Mouse (Mus musculus): ENCODE results near the gene Ppp4r4. TPM values are rescaled to one million over a fixed set of nuclear protein-coding genes. Genes with fewer than 3 reads are reported as not detected.

The Ppp4r4 gene
- polyA plus RNA-seq, 1 experiment from 2014 or later: 6.1 TPM

DNA sequence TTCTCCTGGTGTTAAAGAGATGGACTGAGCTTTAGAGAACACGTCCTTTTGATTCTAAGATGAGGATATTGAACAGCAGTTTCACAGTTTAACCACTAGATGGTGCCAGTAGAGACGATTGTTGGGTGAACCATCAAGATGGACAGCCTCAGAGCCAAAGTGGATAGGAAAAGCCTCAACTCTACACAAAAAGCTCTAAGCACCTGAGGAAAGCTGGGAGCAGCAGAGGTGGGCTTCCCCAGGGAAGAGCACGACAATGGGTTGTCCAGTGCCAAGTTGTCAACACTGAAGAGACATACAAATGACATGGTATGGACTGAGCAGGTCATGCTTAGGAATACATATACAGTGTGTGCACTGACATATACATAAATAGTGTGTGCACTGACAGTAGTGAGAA is 12.1 kb downstream of the Ppp4r4 start:
- Histone ChIP-seq H3K36me3 (ENCODE audit: insufficient read depth, low read length) (no peaks in the 10 kb centered on the region), H3K4me1 (ENCODE audit: insufficient read depth, low read depth, low read length) (no peaks in the 10 kb centered on the region), H3K4me2 (replicated peaks; ENCODE audit: low read depth, low read length) (no peak overlapping the region), H3K4me3 (ENCODE audit: low read depth, low read length) (no peak overlapping the region), H3K27me3 (replicated peaks; ENCODE audit: insufficient read depth, low read length) (no peaks in the 10 kb centered on the region), H3K9ac (replicated peaks; ENCODE audit: low read depth) (no peak overlapping the region), H3K9me3 (ENCODE audit: low read length) (no peaks in the 10 kb centered on the region), H3K27ac (ENCODE audit: low read length) (no peak overlapping the region)
- 8% methylated on average over 3 of the region's 3 CpGs for WGBS
- ATAC-seq (no peak), DNase-seq (ENCODE audit: low spot score) (peak; percentile 65)
- TF ChIP-seq EP300 (IDR thresholded peaks at IDR 0.05) (no peak), CTCF (IDR thresholded peaks at IDR 0.05) (peak; percentile 79)

DNA sequence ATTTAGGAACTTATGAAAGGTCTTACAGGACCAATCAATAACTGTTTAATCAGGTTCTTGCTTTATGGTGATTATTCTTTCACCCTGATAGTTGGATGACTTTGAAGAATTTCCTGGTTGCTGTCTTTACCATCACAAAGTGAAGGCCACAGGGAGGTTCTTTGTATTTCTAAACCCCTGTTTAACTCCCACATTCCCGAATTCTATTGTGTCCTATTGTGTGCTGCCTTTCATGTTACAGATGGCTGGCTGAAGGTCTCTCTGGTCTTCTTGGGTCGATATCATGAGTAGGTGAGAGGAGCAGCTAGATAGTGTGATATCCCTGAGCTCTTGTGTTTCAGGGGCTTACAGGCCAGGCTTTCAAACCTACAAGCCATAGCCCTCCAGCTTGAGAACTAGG is 15.4 kb downstream of the Ppp4r4 start:
- ATAC-seq: no peak

DNA sequence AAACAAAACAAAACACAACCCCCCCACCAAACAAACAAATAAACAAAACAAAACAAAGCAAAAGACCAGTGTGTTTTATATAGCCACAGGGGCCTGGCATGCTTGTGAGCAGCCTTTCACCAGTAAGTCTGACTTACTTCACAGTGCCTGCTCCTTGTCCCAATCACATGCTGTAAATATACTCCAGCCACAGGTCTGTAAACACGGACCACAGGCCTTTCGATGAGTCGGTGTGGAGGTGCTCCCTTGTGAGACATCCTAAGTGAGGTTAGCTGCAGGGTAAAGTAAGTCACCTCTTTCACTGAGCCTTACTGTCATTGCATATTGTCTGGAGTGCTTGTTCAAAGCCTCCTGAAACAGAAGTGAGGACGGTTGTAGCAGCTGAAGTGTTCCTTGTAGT is 16.4 kb downstream of the Ppp4r4 start:
- Histone ChIP-seq H3K9ac (replicated peaks; ENCODE audit: low read depth) (no peak overlapping the region), H3K9me3 (ENCODE audit: low read length) (no peaks in the 10 kb centered on the region), H3K36me3 (ENCODE audit: insufficient read depth, low read length) (no peaks in the 10 kb centered on the region), H3K27ac (ENCODE audit: low read length) (no peak overlapping the region), H3K27me3 (replicated peaks; ENCODE audit: insufficient read depth, low read length) (no peaks in the 10 kb centered on the region), H3K4me3 (ENCODE audit: low read depth, low read length) (no peak overlapping the region), H3K4me2 (replicated peaks; ENCODE audit: low read depth, low read length) (no peak overlapping the region), H3K4me1 (ENCODE audit: insufficient read depth, low read depth, low read length) (no peaks in the 10 kb centered on the region)
- 47% methylated on average over 4 of the region's 4 CpGs for WGBS
- DNase-seq (ENCODE audit: low spot score) (no peak), ATAC-seq (no peak)
- TF ChIP-seq CTCF (IDR thresholded peaks at IDR 0.05): no peak
- TF ChIP-seq EP300 (IDR thresholded peaks at IDR 0.05): no peak

More for the DNA sequence above, 15.4 kb downstream of the Ppp4r4 start:
- WGBS: 47% methylated on average over 2 of the region's 2 CpGs
- no peak overlapping the region for H3K4me3 ChIP-seq (ENCODE audit: low read depth, low read length)
- no peaks in the 10 kb centered on the region for H3K27me3 ChIP-seq (replicated peaks; ENCODE audit: insufficient read depth, low read length)
- H3K4me1 ChIP-seq (ENCODE audit: insufficient read depth, low read depth, low read length): no peaks in the 10 kb centered on the region
- H3K4me2 ChIP-seq (replicated peaks; ENCODE audit: low read depth, low read length): no peak overlapping the region
- H3K27ac ChIP-seq (ENCODE audit: low read length): no peak overlapping the region
- H3K9me3 ChIP-seq (ENCODE audit: low read length): no peaks in the 10 kb centered on the region
- TF ChIP-seq CTCF (IDR thresholded peaks at IDR 0.05): no peak
- TF ChIP-seq EP300 (IDR thresholded peaks at IDR 0.05): no peak
- H3K36me3 ChIP-seq (ENCODE audit: insufficient read depth, low read length): no peaks in the 10 kb centered on the region
- DNase-seq (ENCODE audit: low spot score): no peak
- H3K9ac ChIP-seq (replicated peaks; ENCODE audit: low read depth): no peak overlapping the region

DNA sequence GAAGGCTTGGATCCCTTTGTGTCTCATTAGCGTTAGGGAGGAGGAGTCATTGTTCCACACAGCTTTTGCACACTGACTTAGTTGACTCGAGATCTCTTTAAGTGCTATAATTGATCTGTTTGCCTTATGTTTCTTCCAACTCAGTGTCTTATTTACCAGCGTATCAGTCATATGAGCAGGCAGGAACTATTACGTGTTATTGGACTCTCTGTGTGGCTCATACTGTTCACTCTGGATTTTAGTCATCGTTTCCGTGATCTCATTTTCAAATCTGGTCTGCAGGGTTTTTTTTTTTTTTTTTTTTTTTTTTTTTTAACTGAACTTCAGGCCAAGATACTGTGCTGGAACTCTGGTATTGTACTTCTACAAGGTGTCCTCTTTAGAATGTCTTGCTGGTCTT is 18.0 kb downstream of the Ppp4r4 start:
- Histone ChIP-seq H3K9me3 (ENCODE audit: low read length) (no peaks in the 10 kb centered on the region), H3K27me3 (replicated peaks; ENCODE audit: insufficient read depth, low read length) (no peaks in the 10 kb centered on the region), H3K4me2 (replicated peaks; ENCODE audit: low read depth, low read length) (no peak overlapping the region), H3K4me3 (ENCODE audit: low read depth, low read length) (no peak overlapping the region), H3K27ac (ENCODE audit: low read length) (no peak overlapping the region), H3K9ac (replicated peaks; ENCODE audit: low read depth) (no peak overlapping the region), H3K36me3 (ENCODE audit: insufficient read depth, low read length) (no peaks in the 10 kb centered on the region), H3K4me1 (ENCODE audit: insufficient read depth, low read depth, low read length) (no peaks in the 10 kb centered on the region)
- no peak for ATAC-seq
- no peak for DNase-seq (ENCODE audit: low spot score)
- WGBS: 74% methylated on average over 6 of the region's 6 CpGs
- no peak for TF ChIP-seq EP300 (IDR thresholded peaks at IDR 0.05)
- TF ChIP-seq CTCF (IDR thresholded peaks at IDR 0.05): no peak

DNA sequence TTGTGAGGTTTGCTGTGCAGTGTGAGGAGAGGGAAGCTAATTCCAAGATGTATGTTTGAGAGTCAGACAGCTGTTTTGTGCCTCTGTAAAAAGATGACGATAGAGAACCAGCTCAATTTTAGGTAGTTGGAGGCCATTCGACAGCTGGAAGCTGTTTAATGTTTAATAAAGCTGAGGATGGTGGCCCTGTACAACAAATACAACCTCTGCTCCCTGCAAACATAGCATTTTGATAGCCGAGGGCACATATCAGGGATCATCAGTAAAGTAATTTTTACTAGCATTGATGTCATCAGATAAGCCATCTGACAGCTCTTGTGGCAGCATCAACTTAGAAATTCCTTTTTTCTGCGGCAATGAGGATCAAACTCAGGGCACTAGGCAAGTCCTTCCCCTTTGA is 19.3 kb downstream of the Ppp4r4 start:
- no peak for TF ChIP-seq CTCF (IDR thresholded peaks at IDR 0.05)
- TF ChIP-seq EP300 (IDR thresholded peaks at IDR 0.05): no peak
- Histone ChIP-seq H3K27me3 (replicated peaks; ENCODE audit: insufficient read depth, low read length) (no peaks in the 10 kb centered on the region), H3K36me3 (ENCODE audit: insufficient read depth, low read length) (no peaks in the 10 kb centered on the region), H3K4me2 (replicated peaks; ENCODE audit: low read depth, low read length) (no peak overlapping the region), H3K9ac (replicated peaks; ENCODE audit: low read depth) (no peak overlapping the region), H3K4me1 (ENCODE audit: insufficient read depth, low read depth, low read length) (no peaks in the 10 kb centered on the region), H3K27ac (ENCODE audit: low read length) (no peak overlapping the region), H3K4me3 (ENCODE audit: low read depth, low read length) (no peak overlapping the region), H3K9me3 (ENCODE audit: low read length) (no peaks in the 10 kb centered on the region)
- DNase-seq (ENCODE audit: low spot score) (no peak), ATAC-seq (no peak)
- 30% methylated on average over 4 of the region's 4 CpGs for WGBS

DNA sequence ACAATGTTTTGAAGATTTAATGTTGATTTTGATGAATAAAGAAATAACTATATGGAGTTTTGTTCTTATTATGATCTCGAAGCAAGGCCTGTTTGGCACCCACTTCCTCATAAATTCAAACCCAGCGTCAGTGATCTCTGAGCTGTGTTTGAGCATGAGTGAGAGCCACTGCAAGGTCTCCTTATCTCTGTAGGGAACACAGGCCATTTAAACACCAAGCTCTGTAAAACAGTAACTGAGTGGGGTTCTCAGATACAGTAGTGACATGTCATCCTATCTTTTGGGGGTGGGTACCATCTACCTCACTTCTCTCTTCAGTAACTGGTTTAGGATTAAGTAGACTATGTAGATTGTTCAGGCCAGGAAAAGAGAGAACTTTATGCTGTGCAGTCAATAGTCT is 20.4 kb downstream of the Ppp4r4 start:
- Histone ChIP-seq H3K36me3 (ENCODE audit: insufficient read depth, low read length) (no peaks in the 10 kb centered on the region), H3K27ac (ENCODE audit: low read length) (no peak overlapping the region), H3K4me3 (ENCODE audit: low read depth, low read length) (no peak overlapping the region), H3K4me1 (ENCODE audit: insufficient read depth, low read depth, low read length) (no peaks in the 10 kb centered on the region), H3K9me3 (ENCODE audit: low read length) (no peaks in the 10 kb centered on the region), H3K9ac (replicated peaks; ENCODE audit: low read depth) (no peak overlapping the region), H3K4me2 (replicated peaks; ENCODE audit: low read depth, low read length) (no peak overlapping the region), H3K27me3 (replicated peaks; ENCODE audit: insufficient read depth, low read length) (no peaks in the 10 kb centered on the region)
- TF ChIP-seq EP300 (IDR thresholded peaks at IDR 0.05) (no peak), CTCF (IDR thresholded peaks at IDR 0.05) (no peak)
- DNase-seq (ENCODE audit: low spot score) (no peak), ATAC-seq (no peak)
- 67% methylated on average over 2 of the region's 2 CpGs for WGBS

DNA sequence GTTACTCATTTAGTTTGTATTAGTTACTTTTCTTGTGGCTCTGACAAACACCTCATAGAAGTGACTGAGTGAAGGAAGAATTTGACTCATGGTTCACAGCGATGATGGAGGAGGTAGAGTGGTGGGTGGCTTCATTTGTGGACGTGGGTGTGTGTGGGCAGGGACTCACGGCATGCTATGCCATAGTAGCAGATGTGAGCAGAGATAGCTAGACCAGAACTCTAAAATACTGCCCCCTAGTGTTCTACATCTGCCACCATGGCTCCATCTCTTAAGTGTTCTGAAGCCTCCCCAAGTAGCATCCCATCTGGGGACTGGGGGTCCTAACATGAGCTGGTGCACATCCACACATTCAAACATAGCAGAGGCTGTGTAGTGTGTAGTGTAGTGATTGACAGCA is 21.4 kb downstream of the Ppp4r4 start:
- TF ChIP-seq EP300 (IDR thresholded peaks at IDR 0.05): no peak
- TF ChIP-seq CTCF (IDR thresholded peaks at IDR 0.05): peak; percentile 21
- no peak for DNase-seq (ENCODE audit: low spot score)
- no peak overlapping the region for H3K27ac ChIP-seq (ENCODE audit: low read length)
- H3K36me3 ChIP-seq (ENCODE audit: insufficient read depth, low read length): no peaks in the 10 kb centered on the region
- no peaks in the 10 kb centered on the region for H3K9me3 ChIP-seq (ENCODE audit: low read length)
- H3K4me3 ChIP-seq (ENCODE audit: low read depth, low read length): no peak overlapping the region
- no peaks in the 10 kb centered on the region for H3K4me1 ChIP-seq (ENCODE audit: insufficient read depth, low read depth, low read length)
- 70% methylated on average over 3 of the region's 3 CpGs for WGBS
- H3K9ac ChIP-seq (replicated peaks; ENCODE audit: low read depth): no peak overlapping the region
- no peak for ATAC-seq
- H3K4me2 ChIP-seq (replicated peaks; ENCODE audit: low read depth, low read length): no peak overlapping the region
- H3K27me3 ChIP-seq (replicated peaks; ENCODE audit: insufficient read depth, low read length): no peaks in the 10 kb centered on the region
